Mouse (Mus musculus): ENCODE measurements at regions not wholly inside any gene's neighbourhood (a gene's known extent, or its start where the extent isn't known, plus 50 kb on each side); places are given as distances from the start of the nearest gene placed in this dataset.

DNA sequence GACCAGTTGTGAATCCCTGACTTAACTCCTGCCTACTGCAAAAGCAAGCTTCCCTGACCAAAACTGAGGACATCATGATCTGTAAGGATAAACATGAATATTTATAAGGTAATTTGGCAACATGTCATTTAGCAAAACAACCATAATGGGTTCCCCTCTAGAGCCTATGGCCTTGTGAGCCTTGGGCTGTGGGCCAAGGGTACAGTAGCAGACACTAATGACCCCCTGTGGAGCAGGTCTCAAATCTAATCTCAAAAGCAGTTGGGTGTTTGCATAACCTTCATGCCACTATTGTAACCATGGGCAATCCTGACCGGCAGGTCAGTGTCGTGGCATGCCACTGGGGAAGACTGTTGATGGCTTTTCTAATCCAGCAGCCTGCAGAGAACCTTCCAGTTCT is 270.8 kb downstream of the Ptpru start:
- no peak for TF ChIP-seq CTCF (IDR thresholded peaks at IDR 0.05; ENCODE audit: insufficient read depth, low read depth, low read length)
- TF ChIP-seq POLR2A (IDR thresholded peaks at IDR 0.05; ENCODE audit: insufficient read depth, low read depth, low read length), result no peak
